Mouse (Mus musculus) C2C12 (cell line): Measurements from ENCODE around the gene Rsc1a1.

Experiments used
- CTCF ChIP-seq: IDR thresholded peaks from one replicate; pipeline ENCODE4 v1.5.1; 2011; ENCODE audit not compliant: control insufficient read depth, insufficient read depth, insufficient read length
- MYOD1 ChIP-seq: IDR thresholded peaks from one replicate; pipeline ENCODE4 v1.6.1; 2011; ENCODE audit warnings: low read depth; ENCODE audit not compliant: control insufficient read depth, insufficient read length
- MYOG ChIP-seq: IDR thresholded peaks from one replicate; pipeline ENCODE4 v1.6.1; 2011; ENCODE audit not compliant: control insufficient read depth, insufficient read length; ENCODE audit errors: extremely low read depth
- USF1 ChIP-seq: IDR thresholded peaks from one replicate; pipeline ENCODE4 v1.6.1; 2011; ENCODE audit warnings: low read depth, mild to moderate bottlenecking, control low read depth, moderate library complexity

GRCm38 (mm10) chr4:141639474-141639873 lies 45.9 kb downstream of the Rsc1a1 start:
- TF ChIP-seq CTCF (no peak), USF1 (no peak), MYOD1 (no peak), MYOG (no peak)
